Mouse (Mus musculus) hindbrain, postnatal 0 days (tissue): Measurements from ENCODE around the gene Crim1. TPM values are rescaled to one million over a fixed set of nuclear protein-coding genes. Genes with fewer than 3 reads are reported as not detected.

Experiments
- ATAC-seq: fragments of 200-750 bp; cut with Nextera tagmentation; 2 replicates; pipeline ENCODE4 v1.8.0; 2017; ENCODE audit warnings: mild to moderate bottlenecking, moderate TSS enrichment, moderate library complexity
- DNase-seq: peaks from one replicate; pipeline ENCODE4 v3.0.0-alpha.2; 2015; ENCODE audit warnings: low spot score
- H3K27ac ChIP-seq: fragments of 300-500 bp; sonication (generic); 2 replicates; pipeline ENCODE4 v1.5.1; 2014; ENCODE audit warnings: mild to moderate bottlenecking
- H3K27me3 ChIP-seq: fragments of 300-500 bp; sonication (generic); 2 replicates; pipeline ENCODE4 v1.6.1; 2014; ENCODE audit warnings: low read length, mixed read lengths; ENCODE audit not compliant: insufficient read depth
- H3K36me3 ChIP-seq: fragments of 300-500 bp; sonication (generic); 2 replicates; pipeline ENCODE4 v1.6.1; 2014; ENCODE audit warnings: low read length, mixed read lengths; ENCODE audit not compliant: insufficient read depth
- H3K4me1 ChIP-seq: fragments of 300-500 bp; sonication (generic); 2 replicates; pipeline ENCODE4 v1.6.1; 2014; ENCODE audit warnings: antibody characterized with exemption, low read length, mixed read lengths; ENCODE audit not compliant: insufficient read depth
- H3K4me2 ChIP-seq: fragments of 300-500 bp; sonication (generic); 2 replicates; pipeline ENCODE4 v1.6.1; 2014; ENCODE audit warnings: low read depth, mild to moderate bottlenecking, low read length, moderate library complexity, mixed read lengths
- H3K4me3 ChIP-seq: fragments of 300-500 bp; sonication (generic); 2 replicates; pipeline ENCODE4 v1.5.1; 2014; ENCODE audit warnings: low read length
- H3K9ac ChIP-seq: fragments of 300-500 bp; sonication (generic); replicated peaks from 2 replicates; pipeline ENCODE4 v1.6.1; 2014; ENCODE audit warnings: mild to moderate bottlenecking, low read length, moderate library complexity, mixed read lengths
- H3K9me3 ChIP-seq: fragments of 300-500 bp; sonication (generic); 2 replicates; pipeline ENCODE4 v1.6.1; 2016; ENCODE audit warnings: low read length, mixed read lengths
- CTCF ChIP-seq: IDR thresholded peaks from 2 replicates; pipeline ENCODE4 v1.5.1; 2016; ENCODE audit warnings: antibody characterized with exemption, control low read depth, low read depth
- WGBS: fragments of 180-500 bp; shearing (Covaris S2); extraction: QIAGEN DNeasy Blood & Tissue Kit; methylation state at CpG from one replicate; pipeline ENCODE4 v1.1.7; 2014; 5-methylcytosine and 5-hydroxymethylcytosine counted together
- polyA plus RNA-seq: library from polyadenylated mRNA; unstranded; fragments of >200 nt; fragmentation: Nextera tagmentation; extraction: Ambion mirVana; gene quantifications from 2 replicates; pipeline ENCODE4 v1.2.1, GENCODE M21; 2015
- total RNA-seq: library from RNA; depleted of rRNA; stranded (reverse); fragments of >200 nt; gene quantifications from 2 replicates; pipeline ENCODE4 v1.2.3, GENCODE M21; 2014

Gene Crim1
- total and polyA plus RNA-seq, 2 experiments from 2014 or later, result 14.6 to 143 TPM

DNA sequence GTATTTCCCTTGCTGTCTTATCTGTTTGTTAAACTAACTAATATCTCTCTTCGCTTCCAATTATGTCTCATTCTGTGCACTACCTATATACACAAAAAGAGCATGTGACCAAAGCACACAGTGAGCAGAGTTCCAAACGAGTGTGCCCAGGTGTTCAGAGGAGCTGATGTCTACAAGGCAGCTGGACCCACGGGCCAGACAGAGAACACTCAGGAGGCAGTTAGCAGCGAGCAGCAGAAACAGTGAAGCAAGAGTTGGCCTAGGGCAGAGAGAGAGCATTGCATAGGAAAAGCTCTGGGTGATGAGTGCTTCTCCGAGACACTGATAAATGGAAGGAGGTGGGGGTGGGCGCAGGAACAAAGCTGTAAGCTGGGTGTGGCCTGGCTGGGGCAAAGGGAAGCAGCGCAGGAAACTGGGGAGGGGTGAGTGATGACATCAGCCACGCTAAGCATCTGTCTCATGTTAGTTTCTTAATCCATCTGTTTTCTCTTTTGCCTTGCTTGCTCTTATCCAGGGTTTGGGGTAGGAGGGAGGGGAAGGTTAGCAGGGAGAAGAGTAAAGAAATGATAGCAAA is 99.0 kb downstream of the Crim1 start:
- H3K4me2 ChIP-seq, result no peak overlapping the region
- H3K4me1 ChIP-seq, result no peaks in the 10 kb centered on the region
- H3K36me3 ChIP-seq, result no peaks in the 10 kb centered on the region
- H3K27me3 ChIP-seq, result no peaks in the 10 kb centered on the region
- H3K4me3 ChIP-seq, result no peak overlapping the region
- H3K9me3 ChIP-seq, result no peaks in the 10 kb centered on the region
- no peak overlapping the region for H3K27ac ChIP-seq
- TF ChIP-seq CTCF, result no peak
- H3K9ac ChIP-seq, result no peak overlapping the region
- DNase-seq (no peak), ATAC-seq (no peak)
- WGBS, result 66% methylated on average over 8 of the region's 8 CpGs

DNA sequence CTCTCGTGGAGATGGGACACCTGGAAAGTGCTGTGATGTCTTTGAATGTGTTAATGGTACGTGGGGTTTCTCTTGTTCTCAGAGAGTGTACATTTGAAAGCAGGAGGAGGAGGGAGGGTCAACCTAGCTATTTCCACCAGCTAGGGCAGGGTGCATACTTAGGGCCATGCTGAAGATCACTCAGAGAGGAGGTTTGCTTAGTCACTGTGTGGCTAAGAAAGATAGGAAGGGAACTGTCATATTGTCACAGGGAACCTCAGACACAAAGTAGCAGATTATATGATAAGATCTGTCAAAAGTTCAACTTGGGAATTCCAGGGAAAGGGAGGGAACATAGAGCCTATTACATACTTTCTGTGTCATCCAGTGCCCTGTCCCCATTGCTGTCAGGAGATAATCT is 103.0 kb downstream of the Crim1 start:
- Histone ChIP-seq H3K36me3 (0 out of 2 replicates have a peak, but pooled peaks cover 3% of the 10 kb centered on the region), H3K4me2 (no peak overlapping the region), H3K4me3 (no peak overlapping the region), H3K9ac (no peak overlapping the region), H3K27me3 (no peaks in the 10 kb centered on the region), H3K9me3 (no peaks in the 10 kb centered on the region), H3K27ac (no peak overlapping the region), H3K4me1 (no peaks in the 10 kb centered on the region)
- WGBS, result 96% methylated on average over 2 of the region's 2 CpGs
- no peak for TF ChIP-seq CTCF
- DNase-seq (no peak), ATAC-seq (no peak)

DNA sequence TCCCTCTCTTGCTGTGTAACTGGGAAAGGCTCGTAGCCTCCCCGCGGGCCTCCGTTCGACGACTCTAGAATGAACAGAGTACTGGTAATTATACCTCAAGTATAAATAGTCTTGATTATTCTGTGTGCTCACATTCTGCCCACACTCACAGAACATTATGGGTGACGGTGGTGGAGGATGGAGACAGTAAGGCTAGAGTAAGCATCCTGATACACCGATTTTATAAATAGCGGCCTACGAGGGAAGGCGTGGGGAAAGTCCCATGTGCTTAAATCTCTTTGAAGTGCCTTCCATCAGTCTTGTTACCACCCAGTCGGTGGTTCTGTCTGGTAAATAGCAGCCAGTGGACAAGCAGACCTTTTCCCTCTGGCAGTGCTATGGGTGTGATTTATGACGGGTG is 104.0 kb downstream of the Crim1 start:
- ATAC-seq, result no peak
- no peaks in the 10 kb centered on the region for H3K4me1 ChIP-seq
- H3K27ac ChIP-seq, result no peak overlapping the region
- 85% methylated on average over 13 of the region's 13 CpGs for WGBS
- no peak for DNase-seq
- no peak overlapping the region for H3K9ac ChIP-seq
- no peak for TF ChIP-seq CTCF
- H3K36me3 ChIP-seq, result 0 out of 2 replicates have a peak, but pooled peaks cover 3% of the 10 kb centered on the region
- H3K27me3 ChIP-seq, result no peaks in the 10 kb centered on the region
- H3K4me2 ChIP-seq, result no peak overlapping the region
- no peak overlapping the region for H3K4me3 ChIP-seq
- H3K9me3 ChIP-seq, result no peaks in the 10 kb centered on the region

DNA sequence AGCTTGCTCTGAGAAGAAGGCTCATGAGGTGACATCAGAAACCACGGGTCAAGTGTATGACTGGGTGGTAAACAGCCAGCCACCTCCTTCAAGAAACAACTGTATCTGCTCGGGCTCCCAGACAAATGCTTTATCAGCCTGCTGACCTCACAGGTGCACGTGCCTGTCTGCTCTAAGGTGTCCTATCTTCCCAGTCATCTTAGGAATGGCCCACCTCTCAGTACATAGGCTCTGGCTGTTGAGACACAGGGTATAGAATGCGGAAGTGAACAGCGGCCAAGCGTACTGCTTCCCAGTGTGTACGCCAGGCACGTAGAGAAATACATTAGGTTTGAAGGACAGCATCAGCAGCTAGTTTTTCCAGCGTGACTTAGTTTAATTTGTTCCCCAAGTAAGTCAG is 106.4 kb downstream of the Crim1 start:
- DNase-seq (no peak), ATAC-seq (no peak)
- H3K9ac ChIP-seq, result no peak overlapping the region
- H3K27me3 ChIP-seq, result no peaks in the 10 kb centered on the region
- no peaks in the 10 kb centered on the region for H3K9me3 ChIP-seq
- no peak overlapping the region for H3K27ac ChIP-seq
- no peak for TF ChIP-seq CTCF
- H3K4me2 ChIP-seq, result no peak overlapping the region
- H3K36me3 ChIP-seq, result 0 out of 2 replicates have a peak, but pooled peaks cover 3% of the 10 kb centered on the region
- H3K4me3 ChIP-seq, result no peak overlapping the region
- no peaks in the 10 kb centered on the region for H3K4me1 ChIP-seq
- 94% methylated on average over 9 of the region's 9 CpGs for WGBS

DNA sequence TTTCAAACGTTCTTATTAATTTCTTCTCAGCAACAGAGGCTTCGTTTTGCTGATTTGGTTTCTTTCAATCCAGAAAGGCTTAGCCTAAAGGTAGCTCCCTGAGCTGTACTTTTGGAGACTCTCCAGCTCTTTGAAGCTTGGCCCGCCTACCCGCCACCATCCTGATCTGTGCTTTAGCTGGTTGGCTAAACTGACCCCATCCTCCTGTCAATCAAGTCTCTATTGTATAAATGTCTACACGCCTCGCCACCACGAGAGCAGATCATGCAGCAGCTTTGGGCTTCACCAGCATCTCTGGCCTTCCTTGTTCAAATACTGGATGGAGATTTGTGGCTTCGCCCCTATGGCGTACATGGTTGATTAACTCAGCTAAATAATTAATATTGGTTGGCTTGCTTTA is 108.2 kb downstream of the Crim1 start:
- DNase-seq (no peak), ATAC-seq (no peak)
- WGBS, result 78% methylated on average over 9 of the region's 9 CpGs
- no peaks in the 10 kb centered on the region for H3K9me3 ChIP-seq
- 0 out of 2 replicates have a peak, but pooled peaks cover 3% of the 10 kb centered on the region for H3K36me3 ChIP-seq
- no peak for TF ChIP-seq CTCF
- no peak overlapping the region for H3K27ac ChIP-seq
- H3K27me3 ChIP-seq, result no peaks in the 10 kb centered on the region
- no peaks in the 10 kb centered on the region for H3K4me1 ChIP-seq
- no peak overlapping the region for H3K4me2 ChIP-seq
- H3K4me3 ChIP-seq, result no peak overlapping the region
- no peak overlapping the region for H3K9ac ChIP-seq

DNA sequence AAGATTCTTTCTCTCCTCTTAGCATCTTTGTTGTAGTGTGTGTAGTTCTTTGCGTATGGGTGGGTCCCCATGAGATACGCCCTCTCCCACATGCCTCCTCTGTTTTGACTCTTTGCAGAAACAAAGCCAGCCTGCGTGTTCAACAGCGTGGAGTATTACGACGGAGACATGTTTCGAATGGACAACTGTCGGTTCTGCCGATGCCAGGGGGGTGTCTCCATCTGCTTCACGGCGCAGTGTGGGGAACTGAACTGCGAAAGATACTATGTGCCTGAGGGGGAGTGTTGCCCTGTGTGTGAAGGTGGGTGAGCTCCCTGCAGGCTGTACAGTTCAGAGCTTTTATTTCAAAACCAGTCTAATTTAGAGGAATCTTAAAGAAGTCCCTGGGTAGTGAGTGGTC is 113.0 kb downstream of the Crim1 start:
- Histone ChIP-seq H3K9me3 (no peaks in the 10 kb centered on the region), H3K4me2 (no peak overlapping the region), H3K36me3 (no peaks in the 10 kb centered on the region; the same call in 1 of the 2 replicates), H3K9ac (no peak overlapping the region), H3K4me3 (no peak overlapping the region), H3K27ac (no peak overlapping the region), H3K4me1 (no peaks in the 10 kb centered on the region), H3K27me3 (no peaks in the 10 kb centered on the region)
- TF ChIP-seq CTCF, result no peak
- ATAC-seq (no peak), DNase-seq (no peak)
- WGBS, result 74% methylated on average over 12 of the region's 12 CpGs

DNA sequence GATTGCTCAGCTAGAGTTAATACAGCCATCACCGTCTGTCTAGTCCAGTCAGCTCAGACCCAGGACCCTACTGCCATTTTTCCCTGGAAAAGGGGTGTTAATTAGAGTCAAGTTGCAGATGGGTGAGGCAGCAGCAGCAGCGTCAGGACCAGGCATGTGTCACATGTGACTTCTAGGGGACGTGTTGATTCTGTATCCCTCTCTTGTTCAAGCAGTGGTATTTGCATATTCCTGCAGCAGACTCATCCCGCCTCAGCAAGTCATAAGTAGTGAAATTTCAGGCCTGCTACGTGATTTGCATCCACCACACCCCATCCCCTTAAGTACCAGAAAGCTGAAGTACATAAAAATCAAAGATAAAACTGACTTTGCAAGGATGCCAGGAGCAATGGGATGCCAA is 113.6 kb downstream of the Crim1 start:
- DNase-seq (no peak), ATAC-seq (no peak)
- H3K4me3 ChIP-seq, result no peak overlapping the region
- H3K27me3 ChIP-seq, result no peaks in the 10 kb centered on the region
- no peak for TF ChIP-seq CTCF
- no peaks in the 10 kb centered on the region for H3K4me1 ChIP-seq
- H3K9ac ChIP-seq, result no peak overlapping the region
- no peak overlapping the region for H3K4me2 ChIP-seq
- no peaks in the 10 kb centered on the region; the same call in 1 of the 2 replicates for H3K36me3 ChIP-seq
- 53% methylated on average over 5 of the region's 5 CpGs for WGBS
- H3K27ac ChIP-seq, result no peak overlapping the region
- no peaks in the 10 kb centered on the region for H3K9me3 ChIP-seq
